Mouse (Mus musculus) left cerebral cortex, adult 2 months (tissue): ENCODE data around the gene Lrrc57. TPM values are rescaled to one million over a fixed set of nuclear protein-coding genes. Genes with fewer than 3 reads are reported as not detected.
"Not testable (repeated sequence)": the region's sequence is repeated elsewhere in the genome, so short reads cannot be mapped to it uniquely, and the experiment has no call there.

Source experiments
- DNase-seq, 2 experiments: peaks; one replicate each; pipeline ENCODE4 v3.0.0; 2021 to 2022; ENCODE audit warnings: low spot score in 2 of 2, mixed read lengths in 1 of 2; ENCODE audit errors: extremely low spot score in 1 of 2
- H3K27ac ChIP-seq: fragments of 200-600 bp; 2 replicates; pipeline ENCODE4 v1.8.1; 2022
- H3K4me3 ChIP-seq: fragments of 200-600 bp; 2 replicates; pipeline ENCODE4 v1.8.1; 2022
- CTCF ChIP-seq: fragments of 200-600 bp; IDR thresholded peaks from 2 replicates; pipeline ENCODE4 v1.8.1; 2022; ENCODE audit warnings: antibody characterized with exemption, mild to moderate bottlenecking, moderate library complexity
- intact Hi-C: fragments of 180-260 bp; cut with DNase I; formaldehyde crosslinking; loops from one replicate; pipeline ENCODE4 v1.15.1; 2025
- total RNA-seq, 2 experiments: library from RNA; stranded (reverse); gene quantifications; 2 replicates each; pipeline ENCODE4 v1.2.3; 2021

Lrrc57 gene
- total RNA-seq, 2 experiments from 2014 or later = 41.6 to 42.5 TPM

DNA sequence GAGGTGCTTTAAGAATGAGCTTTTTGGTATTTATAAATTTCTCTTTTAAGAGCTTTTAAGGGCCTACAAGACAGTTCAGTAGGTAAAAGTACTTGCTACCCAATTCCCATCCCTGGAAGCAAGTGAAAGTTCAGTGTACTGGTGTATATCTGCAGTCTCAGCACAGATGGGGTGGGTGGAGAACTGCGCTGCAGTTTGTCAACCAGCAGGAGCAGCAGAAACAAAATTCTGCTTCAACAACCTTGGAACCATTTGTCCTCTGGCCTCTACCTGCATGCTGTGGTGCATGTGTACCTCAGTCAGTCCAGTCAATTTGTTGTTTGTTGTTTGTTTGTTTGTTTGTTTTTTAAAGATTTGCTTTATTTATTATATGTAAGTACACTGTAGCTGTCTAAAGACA is 17.1 kb downstream of the Lrrc57 start:
- Histone ChIP-seq H3K4me3 (no peak overlapping the region), H3K27ac (peak overlapping the region; percentile 28; the same call in 1 of the 2 replicates)
- intact Hi-C loops = no loop called here
- DNase-seq = no peak
- peak; percentile 27 for TF ChIP-seq CTCF

GRCm38 (mm10) chr2:120589759-120590158 is 19.6 kb downstream of the Lrrc57 start:
- intact Hi-C loops = loop anchor here (1.0 to 5.0 kb wide), 2 partner anchors 17 to 47 kb away; no protein-coding TSS in a partner anchor
- TF ChIP-seq CTCF = no peak
- no peak overlapping the region for H3K4me3 ChIP-seq
- peak overlapping the region; percentile 70 for H3K27ac ChIP-seq
- peak; percentile 36 to 50 for DNase-seq

- intact Hi-C loops = no loop called here
- Histone ChIP-seq H3K4me3 (no peak overlapping the region), H3K27ac (no peak overlapping the region)
- no peak for DNase-seq
- no peak for TF ChIP-seq CTCF
Measured at GRCm38 (mm10) chr2:120578286-120578685, 31.0 kb downstream of the Lrrc57 start.

- DNase-seq = no peak
- TF ChIP-seq CTCF = no peak
- intact Hi-C loops = no loop called here
- no peak overlapping the region for H3K4me3 ChIP-seq
- H3K27ac ChIP-seq = no peak overlapping the region
Measured at GRCm38 (mm10) chr2:120577799-120578198, 31.5 kb downstream of the Lrrc57 start.

GRCm38 (mm10) chr2:120575978-120576377 is 33.3 kb downstream of the Lrrc57 start:
- DNase-seq = no peak
- H3K4me3 ChIP-seq = no peak overlapping the region
- intact Hi-C loops = no loop called here
- no peak overlapping the region for H3K27ac ChIP-seq
- TF ChIP-seq CTCF = no peak

DNA sequence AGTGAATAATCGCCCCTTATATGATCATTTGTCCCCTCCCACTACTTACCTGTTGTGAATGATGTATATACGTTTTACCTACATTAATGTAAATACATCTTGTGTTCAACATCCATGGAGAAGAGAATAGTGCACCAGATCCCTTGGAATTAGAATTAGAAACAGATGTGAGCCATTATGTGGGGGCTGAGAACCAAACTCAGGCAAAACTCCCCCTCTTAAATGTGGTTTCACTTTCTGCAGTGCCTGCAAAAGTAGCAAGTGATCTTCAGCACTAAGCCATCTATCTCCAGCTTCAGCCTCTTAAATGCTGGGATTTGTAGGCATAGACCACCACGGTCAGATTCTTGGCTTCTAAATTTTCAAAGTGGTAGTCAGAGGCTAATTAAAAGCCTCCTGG is 34.2 kb downstream of the Lrrc57 start:
- TF ChIP-seq CTCF = no peak
- no peak overlapping the region for H3K4me3 ChIP-seq
- H3K27ac ChIP-seq = no peak overlapping the region
- no peak for DNase-seq
- intact Hi-C loops = no loop called here

GRCm38 (mm10) chr2:120572161-120572560 is 37.2 kb downstream of the Lrrc57 start:
- H3K27ac ChIP-seq, DNase-seq, H3K4me3 ChIP-seq, intact Hi-C loops: not testable (repeated sequence)

DNA sequence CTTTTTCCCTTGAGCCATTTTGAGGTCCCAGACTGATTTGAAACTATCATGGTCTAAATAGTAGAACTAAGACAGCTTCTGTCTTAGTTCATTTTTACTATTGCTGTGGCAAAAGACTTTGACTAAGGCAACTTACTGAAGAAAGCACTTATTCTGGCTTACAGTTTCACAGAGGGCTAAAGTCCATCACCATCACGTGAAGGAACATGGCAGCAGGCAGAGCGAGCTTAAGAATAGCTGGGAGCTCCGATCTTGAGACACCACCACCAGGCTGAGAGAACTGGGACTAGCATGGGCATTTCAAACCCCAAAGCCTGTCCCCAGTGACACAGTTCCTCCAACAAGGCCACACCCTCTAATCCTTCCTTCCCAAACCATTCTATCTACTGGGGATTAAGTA is 38.2 kb downstream of the Lrrc57 start:
- Histone ChIP-seq H3K4me3 (no peak overlapping the region), H3K27ac (no peak overlapping the region)
- intact Hi-C loops = no loop called here
- TF ChIP-seq CTCF = no peak
- no peak for DNase-seq

DNA sequence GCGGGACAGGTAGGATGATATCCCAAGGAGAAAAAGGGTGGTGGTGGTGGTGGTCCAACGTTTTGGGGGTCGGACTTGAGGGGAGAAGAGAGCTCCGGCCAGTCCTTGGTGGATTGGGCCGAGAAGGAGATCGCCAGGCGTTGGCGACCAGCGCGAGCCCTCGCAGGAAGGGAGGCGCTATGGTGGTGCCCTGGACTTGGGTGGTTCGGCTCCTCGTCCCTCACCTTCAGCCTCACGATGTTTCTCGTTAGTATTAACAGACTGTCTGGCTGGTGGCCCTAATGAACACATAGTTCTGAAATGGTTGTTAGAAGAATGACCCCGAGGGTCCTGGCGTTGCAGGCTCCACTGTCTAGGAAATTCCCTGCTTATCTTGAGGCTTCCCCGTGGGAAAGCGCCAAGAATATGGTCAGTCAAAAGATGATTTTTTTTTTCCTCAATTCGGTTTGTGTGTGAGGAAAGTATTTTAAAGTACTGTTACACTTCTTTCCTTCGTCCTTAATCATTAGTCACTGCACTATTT is 41.5 kb downstream of the Lrrc57 start:
- intact Hi-C loops = no loop called here
- DNase-seq = no peak

GRCm38 (mm10) chr2:120566886-120567797 is 42.2 kb downstream of the Lrrc57 start, which contains the start of gene Snap23:
TSS of gene Snap23 (plus strand) at chr2:120567671.
- Histone ChIP-seq H3K27ac (peak within 1 kb of the TSS; percentile 79), H3K4me3 (peak within 1 kb of the TSS; percentile 73)
- no peak for TF ChIP-seq CTCF
- peak; percentile 93 to 95 for DNase-seq
- intact Hi-C loops = no loop called here

More for the DNA sequence above, 41.5 kb downstream of the Lrrc57 start:
- Histone ChIP-seq H3K4me3 (peak overlapping the region; percentile 73), H3K27ac (peak overlapping the region; percentile 79)
- TF ChIP-seq CTCF = no peak

GRCm38 (mm10) chr2:120565363-120565762 is 44.0 kb downstream of the Lrrc57 start:
- Histone ChIP-seq H3K4me3 (no peak overlapping the region), H3K27ac (no peak overlapping the region)
- intact Hi-C loops = no loop called here
- DNase-seq = no peak
- TF ChIP-seq CTCF = no peak

GRCm38 (mm10) chr2:120564548-120565188 is 44.7 kb downstream of the Lrrc57 start:
- DNase-seq, H3K4me3 ChIP-seq, H3K27ac ChIP-seq, intact Hi-C loops: not testable (repeated sequence)
